Mouse (Mus musculus) embryonic fibroblast, embryonic 13.5 days (primary cell): ENCODE measurements around the gene Ebpl.

Source experiments
- CTCF ChIP-seq: IDR thresholded peaks from 2 replicates; pipeline ENCODE4 v1.5.1; 2011; ENCODE audit warnings: mild to moderate bottlenecking, control low read depth, low read length, moderate library complexity, borderline replicate concordance; ENCODE audit not compliant: insufficient read depth
- POLR2A ChIP-seq: IDR thresholded peaks from 2 replicates; pipeline ENCODE4 v1.6.1; 2011; ENCODE audit warnings: low read depth, mild to moderate bottlenecking, control low read depth, low read length, moderate library complexity

DNA sequence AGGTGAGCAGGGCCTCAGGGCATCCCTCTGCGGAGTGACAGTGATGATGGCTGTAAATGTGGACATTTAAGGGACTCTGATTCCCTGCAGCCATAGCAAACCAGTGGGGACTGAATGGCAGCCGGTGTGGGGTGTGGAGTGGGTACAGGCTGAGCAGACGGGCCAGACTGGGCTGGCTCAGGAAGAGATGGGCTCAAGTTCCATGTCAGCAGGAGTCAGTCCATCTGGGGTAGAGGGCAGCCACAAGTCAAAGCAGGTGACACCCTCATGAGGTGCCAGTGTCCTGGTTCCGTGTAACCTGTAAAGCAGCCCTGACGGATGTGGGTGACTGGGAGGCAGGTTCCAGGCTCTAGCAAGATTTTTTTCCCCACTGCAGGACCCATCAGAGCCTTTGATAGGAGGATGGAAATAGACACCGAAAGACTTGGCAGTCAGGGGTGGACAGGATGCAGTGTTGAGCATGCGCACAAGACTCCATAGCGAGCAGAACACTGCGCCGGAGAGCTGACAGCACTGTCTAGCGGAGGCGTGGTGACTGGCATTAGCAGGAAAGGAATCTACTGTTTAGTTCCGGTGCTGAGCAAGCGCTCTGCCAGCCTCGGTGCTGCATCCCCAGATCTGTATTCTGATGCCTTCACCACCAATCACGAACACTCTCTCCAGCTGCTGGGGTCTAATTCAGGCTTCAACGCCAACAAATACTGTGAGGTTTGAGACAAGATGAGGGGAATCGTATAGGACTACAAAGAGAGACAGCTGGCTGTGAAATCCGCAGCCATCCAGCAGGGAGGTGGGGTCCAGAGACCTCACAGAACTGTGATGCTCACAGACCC, 32.4 kb downstream of the Ebpl start:
- TF ChIP-seq CTCF (no peak), POLR2A (peak; percentile 14; the same call in 1 of the 2 replicates)
